Mouse (Mus musculus) heart, embryonic 13.5 days (tissue): ENCODE measurements around the gene Elmsan1. TPM values are rescaled to one million over a fixed set of nuclear protein-coding genes. Genes with fewer than 3 reads are reported as not detected.
"Not testable (repeated sequence)": the region's sequence is repeated elsewhere in the genome, so short reads cannot be mapped to it uniquely, and the experiment has no call there.

Experiments
- ATAC-seq: fragments of 200-750 bp; cut with Nextera tagmentation; 2 replicates; pipeline ENCODE4 v1.8.0; 2017; ENCODE audit warnings: moderate TSS enrichment; ENCODE audit not compliant: insufficient number of reproducible peaks, low FRiP score, low TSS enrichment; ENCODE audit errors: extremely low read depth
- H3K27ac ChIP-seq: fragments of 300-500 bp; sonication (generic); replicated peaks from 2 replicates; pipeline ENCODE4 v1.5.1; 2015; ENCODE audit warnings: moderate library complexity, mild to moderate bottlenecking, inconsistent platforms
- H3K27me3 ChIP-seq: fragments of 300-500 bp; sonication (generic); replicated peaks from 2 replicates; pipeline ENCODE4 v1.6.1; 2015; ENCODE audit warnings: mild to moderate bottlenecking, inconsistent platforms
- H3K36me3 ChIP-seq: fragments of 300-500 bp; sonication (generic); 2 replicates; pipeline ENCODE4 v1.6.1; 2015; ENCODE audit warnings: mild to moderate bottlenecking, inconsistent platforms
- H3K4me1 ChIP-seq: fragments of 300-500 bp; sonication (generic); 2 replicates; pipeline ENCODE4 v1.6.1; 2015; ENCODE audit warnings: inconsistent platforms
- H3K4me2 ChIP-seq: fragments of 300-500 bp; sonication (generic); 2 replicates; pipeline ENCODE4 v1.6.1; 2015; ENCODE audit warnings: inconsistent platforms, mild to moderate bottlenecking, moderate library complexity
- H3K4me3 ChIP-seq: fragments of 300-500 bp; sonication (generic); 2 replicates; pipeline ENCODE4 v1.5.1; 2015; ENCODE audit warnings: moderate library complexity, mild to moderate bottlenecking, inconsistent platforms
- H3K9ac ChIP-seq: fragments of 300-500 bp; sonication (generic); 2 replicates; pipeline ENCODE4 v1.6.1; 2015; ENCODE audit warnings: inconsistent platforms, mild to moderate bottlenecking, moderate library complexity
- H3K9me3 ChIP-seq: fragments of 300-500 bp; sonication (generic); 2 replicates; pipeline ENCODE4 v1.6.1; 2016; ENCODE audit warnings: inconsistent platforms
- WGBS: fragments of 180-500 bp; shearing (Covaris S2); methylation state at CpG from one replicate; pipeline ENCODE4 v1.1.7; 2015; ENCODE audit warnings: mixed read lengths; 5-methylcytosine and 5-hydroxymethylcytosine counted together
- polyA plus RNA-seq: library from polyadenylated mRNA; unstranded; fragments of >200 nt; fragmentation: Nextera tagmentation; extraction: Ambion mirVana; gene quantifications from 2 replicates; pipeline ENCODE4 v1.2.1, GENCODE M21; 2015

Gene Elmsan1
- polyA plus RNA-seq: 6.8 and 7.3 TPM in 2 replicates

DNA sequence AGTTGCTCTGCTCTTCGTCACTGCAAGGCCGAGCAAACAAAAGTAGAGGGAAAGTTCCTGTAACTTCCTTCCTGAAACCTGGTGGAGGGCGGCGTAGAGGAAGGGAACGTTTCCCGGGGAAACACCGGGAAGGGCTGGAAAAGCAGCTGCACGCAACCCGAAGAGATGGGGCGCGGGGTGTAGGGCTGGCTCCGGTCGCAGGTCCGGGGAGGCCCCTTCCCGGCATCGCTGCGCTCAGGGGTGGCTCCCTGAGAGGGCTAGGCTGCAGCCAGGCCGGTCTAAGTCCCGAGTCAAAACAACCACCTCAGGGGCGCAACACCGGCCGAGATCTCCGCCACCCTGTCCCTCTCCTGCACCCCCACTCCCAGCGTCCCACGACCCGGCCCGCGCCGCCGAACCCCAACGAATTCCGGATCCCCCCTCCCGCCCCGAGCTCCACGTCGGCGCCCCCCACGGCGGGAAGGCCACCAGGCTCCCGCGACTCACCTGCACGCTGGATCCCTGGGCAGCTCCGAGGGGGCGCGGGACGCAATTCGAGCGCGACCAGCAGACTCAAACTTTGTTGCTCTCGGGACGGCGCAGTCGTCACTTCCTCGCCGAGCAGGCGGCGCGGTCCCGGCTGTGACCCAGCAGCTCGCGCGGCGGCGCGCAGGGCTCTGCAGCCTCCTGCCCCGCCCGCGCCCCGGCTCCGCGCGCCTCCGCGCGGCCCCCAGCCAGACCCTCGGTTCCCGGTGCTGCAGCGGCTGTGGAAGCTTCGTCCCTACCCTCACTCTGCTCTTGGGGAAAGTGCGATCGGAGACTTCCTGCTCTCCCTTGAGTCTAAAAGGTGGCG, at the start of gene Elmsan1:
Elmsan1 (minus strand) TSS at position 593 of the 832 bp plus-strand sequence.
- WGBS: under 1% methylated on average over 80 of the region's 82 CpGs
- Histone ChIP-seq H3K27me3 (no peaks in the 10 kb centered on the region; the same call in 1 of the 2 replicates), H3K9me3 (no peaks in the 10 kb centered on the region), H3K27ac (peak within 1 kb of the TSS; percentile 94), H3K4me2 (peak within 1 kb of the TSS; percentile 85), H3K36me3 (peaks cover 5% of the 10 kb centered on the region; the same call in 1 of the 2 replicates), H3K4me3 (peak within 1 kb of the TSS; percentile 95), H3K9ac (peak within 1 kb of the TSS; percentile 96), H3K4me1 (peaks cover 64% of the 10 kb centered on the region)
- ATAC-seq: peak; percentile 72

GRCm38 (mm10) chr12:84267264-84267663, 48.6 kb upstream of the Elmsan1 start:
- Histone ChIP-seq H3K36me3 (no peaks in the 10 kb centered on the region), H3K27me3 (no peaks in the 10 kb centered on the region), H3K27ac (no peak overlapping the region), H3K9me3 (peaks cover 3% of the 10 kb centered on the region; the same call in 1 of the 2 replicates), H3K4me1 (no peaks in the 10 kb centered on the region), H3K4me2 (no peak overlapping the region), H3K4me3 (no peak overlapping the region), H3K9ac (no peak overlapping the region)
- WGBS: 59% methylated on average over 2 of the region's 2 CpGs
- ATAC-seq: no peak

- 69% methylated on average over 7 of the region's 7 CpGs for WGBS
- peaks cover 3% of the 10 kb centered on the region; the same call in 1 of the 2 replicates for H3K9me3 ChIP-seq
- ATAC-seq: no peak
Observed at GRCm38 (mm10) chr12:84260363-84260762, 41.7 kb upstream of the Elmsan1 start.

GRCm38 (mm10) chr12:84254886-84255285, 36.2 kb upstream of the Elmsan1 start:
- Histone ChIP-seq H3K27me3 (no peaks in the 10 kb centered on the region), H3K4me3 (no peak overlapping the region), H3K36me3 (no peaks in the 10 kb centered on the region), H3K9ac (no peak overlapping the region), H3K4me2 (no peak overlapping the region), H3K4me1 (no peaks in the 10 kb centered on the region), H3K27ac (no peak overlapping the region), H3K9me3 (no peaks in the 10 kb centered on the region)
- ATAC-seq: no peak
- 72% methylated on average over 5 of the region's 5 CpGs for WGBS

More at GRCm38 (mm10) chr12:84260363-84260762, 41.7 kb upstream of the Elmsan1 start:
- Histone ChIP-seq H3K4me1 (no peaks in the 10 kb centered on the region), H3K4me2 (no peak overlapping the region), H3K4me3 (no peak overlapping the region), H3K36me3 (no peaks in the 10 kb centered on the region), H3K27ac (no peak overlapping the region), H3K9ac (no peak overlapping the region), H3K27me3 (no peaks in the 10 kb centered on the region)

- no peak overlapping the region for H3K9ac ChIP-seq
- 80% methylated on average over 5 of the region's 5 CpGs for WGBS
- no peak overlapping the region for H3K4me2 ChIP-seq
- no peaks in the 10 kb centered on the region for H3K27me3 ChIP-seq
- H3K27ac ChIP-seq: no peak overlapping the region
- H3K9me3 ChIP-seq: no peaks in the 10 kb centered on the region
- H3K4me3 ChIP-seq: no peak overlapping the region
- H3K36me3 ChIP-seq: no peaks in the 10 kb centered on the region
- no peaks in the 10 kb centered on the region for H3K4me1 ChIP-seq
- no peak for ATAC-seq
Observed at GRCm38 (mm10) chr12:84252811-84253210, 34.1 kb upstream of the Elmsan1 start.

DNA sequence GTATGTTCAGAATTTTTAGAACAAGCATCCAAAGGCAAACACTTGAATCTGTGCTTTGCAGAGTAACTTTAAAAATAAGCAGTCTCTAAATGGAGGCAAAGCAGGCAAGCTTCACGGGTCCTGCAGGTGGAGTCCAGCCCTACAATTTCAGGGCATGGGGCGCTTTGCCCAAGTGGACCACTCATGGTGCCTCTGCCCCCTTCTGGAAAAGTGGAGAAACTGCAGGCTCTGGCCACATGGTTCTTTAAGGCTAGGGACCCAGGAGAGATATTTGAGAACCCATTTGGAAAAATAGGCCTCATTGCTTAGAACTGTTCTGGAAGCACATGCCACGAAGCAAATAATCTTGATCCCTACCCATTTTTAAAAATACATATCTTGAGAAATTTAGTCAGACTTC, 30.5 kb upstream of the Elmsan1 start:
- H3K4me3 ChIP-seq: no peak overlapping the region
- H3K36me3 ChIP-seq: no peaks in the 10 kb centered on the region
- H3K27me3 ChIP-seq: no peaks in the 10 kb centered on the region
- H3K27ac ChIP-seq: no peak overlapping the region
- no peaks in the 10 kb centered on the region for H3K4me1 ChIP-seq
- no peaks in the 10 kb centered on the region for H3K9me3 ChIP-seq
- 9% methylated on average over 3 of the region's 3 CpGs for WGBS
- H3K4me2 ChIP-seq: no peak overlapping the region
- no peak for ATAC-seq
- no peak overlapping the region for H3K9ac ChIP-seq

DNA sequence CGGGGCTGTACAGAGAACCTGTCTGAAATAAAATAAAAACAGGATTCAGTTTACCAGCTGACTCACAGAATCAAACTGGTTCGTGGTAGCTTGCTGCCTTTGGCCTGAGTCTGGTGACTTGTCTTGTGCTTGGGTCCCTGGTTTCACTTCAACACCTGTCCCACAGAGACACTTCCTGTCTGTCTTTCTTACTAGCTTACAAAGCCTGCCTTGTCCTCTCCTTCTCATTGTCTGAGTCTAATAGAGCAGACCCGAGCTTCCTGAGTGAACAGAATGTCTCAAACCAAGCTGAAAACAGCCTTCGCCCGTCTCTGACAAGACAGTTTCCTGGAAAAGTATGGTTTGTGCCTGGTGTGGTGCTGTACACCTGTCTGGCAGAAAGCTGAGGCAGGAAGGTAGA, 27.0 kb upstream of the Elmsan1 start:
- H3K4me1 ChIP-seq: no peaks in the 10 kb centered on the region
- no peaks in the 10 kb centered on the region for H3K9me3 ChIP-seq
- 67% methylated on average over 5 of the region's 5 CpGs for WGBS
- no peaks in the 10 kb centered on the region for H3K27me3 ChIP-seq
- H3K36me3 ChIP-seq: no peaks in the 10 kb centered on the region
- ATAC-seq: no peak
- no peak overlapping the region for H3K9ac ChIP-seq
- H3K27ac ChIP-seq: no peak overlapping the region
- H3K4me3 ChIP-seq: no peak overlapping the region
- H3K4me2 ChIP-seq: no peak overlapping the region

- H3K27me3 ChIP-seq: no peaks in the 10 kb centered on the region; the same call in 1 of the 2 replicates
- no peak overlapping the region for H3K9ac ChIP-seq
- H3K27ac ChIP-seq: no peak overlapping the region
- ATAC-seq: no peak; the same call in 1 of the 2 replicates
- H3K4me1 ChIP-seq: no peaks in the 10 kb centered on the region
- WGBS: 70% methylated on average over 7 of the region's 7 CpGs
- no peaks in the 10 kb centered on the region for H3K36me3 ChIP-seq
- H3K9me3 ChIP-seq: no peaks in the 10 kb centered on the region
- H3K4me2 ChIP-seq: no peak overlapping the region
- no peak overlapping the region for H3K4me3 ChIP-seq
Observed at GRCm38 (mm10) chr12:84243076-84243770, 24.5 kb upstream of the Elmsan1 start.

- H3K4me2 ChIP-seq: not testable (repeated sequence)
- WGBS: 79% methylated on average over 5 of the region's 5 CpGs
Observed at GRCm38 (mm10) chr12:84237036-84237435, 18.4 kb upstream of the Elmsan1 start.

DNA sequence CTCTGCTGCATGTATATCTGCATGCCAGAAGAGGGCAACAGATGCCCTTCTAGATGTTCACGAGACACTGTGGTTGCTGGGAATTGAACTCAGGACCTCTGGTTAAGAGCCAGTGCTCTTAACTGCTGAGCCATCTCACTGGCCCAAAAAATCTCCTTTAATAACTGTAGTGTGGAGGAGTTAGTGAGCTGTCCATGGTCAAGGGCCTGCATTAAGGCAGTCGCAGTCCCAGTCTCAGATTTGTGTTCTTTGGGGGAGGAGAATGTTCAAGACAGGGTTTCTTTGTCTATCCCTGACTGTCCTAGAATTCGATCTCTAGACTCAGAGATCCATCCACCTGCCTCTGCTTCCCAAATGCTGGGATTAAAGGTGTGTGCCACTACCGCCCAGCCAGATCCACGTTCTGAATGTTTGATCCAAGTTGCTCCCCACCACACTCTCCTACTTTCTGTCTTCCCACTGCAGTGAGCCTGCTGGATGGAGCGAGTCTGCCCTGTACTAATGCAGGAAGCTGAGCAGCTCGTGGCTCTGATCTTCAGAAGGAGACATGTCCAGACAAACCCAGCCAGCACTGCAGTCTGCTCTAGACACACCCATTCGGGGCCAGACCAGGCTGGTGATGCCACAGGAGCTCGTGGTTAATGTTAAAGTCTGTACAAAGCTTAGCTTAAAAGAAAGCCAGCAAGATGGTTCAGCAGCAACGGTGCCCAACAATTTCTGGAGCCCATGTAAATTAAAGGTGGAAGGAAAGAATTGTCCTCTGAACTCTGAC, 17.5 kb upstream of the Elmsan1 start:
- Histone ChIP-seq H3K9me3 (no peaks in the 10 kb centered on the region), H3K4me2 (no peak overlapping the region), H3K4me1 (no peaks in the 10 kb centered on the region), H3K27ac (no peak overlapping the region), H3K27me3 (no peaks in the 10 kb centered on the region; the same call in 1 of the 2 replicates), H3K36me3 (no peaks in the 10 kb centered on the region), H3K4me3 (no peak overlapping the region), H3K9ac (no peak overlapping the region)
- WGBS: 77% methylated on average over 10 of the region's 10 CpGs
- no peak for ATAC-seq

More at GRCm38 (mm10) chr12:84237036-84237435, 18.4 kb upstream of the Elmsan1 start:
- H3K27ac ChIP-seq, ATAC-seq, H3K4me3 ChIP-seq, H3K4me1 ChIP-seq, H3K9me3 ChIP-seq, H3K36me3 ChIP-seq, H3K9ac ChIP-seq, H3K27me3 ChIP-seq: not testable (repeated sequence)

GRCm38 (mm10) chr12:84235577-84235976, 16.9 kb upstream of the Elmsan1 start:
- Histone ChIP-seq H3K36me3 (no peaks in the 10 kb centered on the region), H3K4me1 (no peaks in the 10 kb centered on the region), H3K27me3 (no peaks in the 10 kb centered on the region; the same call in 1 of the 2 replicates), H3K9me3 (no peaks in the 10 kb centered on the region), H3K4me3 (no peak overlapping the region), H3K27ac (no peak overlapping the region), H3K4me2 (no peak overlapping the region), H3K9ac (no peak overlapping the region)
- WGBS: 81% methylated on average over 6 of the region's 6 CpGs
- no peak for ATAC-seq
